Mouse (Mus musculus) CH12.LX (cell line): ENCODE measurements around the gene Galk2. TPM values are rescaled to one million over a fixed set of nuclear protein-coding genes. Genes with fewer than 3 reads are reported as not detected.

Source experiments
- DNase-seq: peaks from one replicate; pipeline ENCODE4 v3.0.0-alpha.2; 2013; ENCODE audit errors: extremely low read depth
- H3K27ac ChIP-seq: 2 replicates; pipeline ENCODE4 v1.5.1; 2012; ENCODE audit warnings: low read depth, mild to moderate bottlenecking, control low read depth, moderate library complexity; ENCODE audit not compliant: insufficient read depth
- H3K27me3 ChIP-seq: replicated peaks from 2 replicates; pipeline ENCODE3; 2012; ENCODE audit warnings: inconsistent platforms
- H3K36me3 ChIP-seq, 2 experiments: replicated peaks in 1 of 2; 2 replicates each; pipeline versions ENCODE3 to v1.6.1; 2012; ENCODE audit warnings: inconsistent platforms in 1 of 2, low read length in 1 of 2, mild to moderate bottlenecking in 1 of 2, mixed read lengths in 1 of 2, moderate library complexity in 1 of 2; ENCODE audit not compliant: control insufficient read depth in 1 of 2, insufficient read depth in 1 of 2
- H3K4me1 ChIP-seq, 2 experiments: 2 replicates each; pipeline ENCODE4 v1.6.1; 2012; ENCODE audit warnings: inconsistent platforms in 1 of 2, moderate library complexity in 1 of 2; ENCODE audit not compliant: insufficient read depth in 2 of 2, control insufficient read depth in 1 of 2
- H3K4me2 ChIP-seq: 2 replicates; pipeline ENCODE4 v1.6.1; 2012; ENCODE audit warnings: low read depth, mild to moderate bottlenecking, control low read depth; ENCODE audit not compliant: poor library complexity, insufficient read depth, severe bottlenecking
- H3K4me3 ChIP-seq, 3 experiments: fragments of 150-350 bp in 1 of 3; sonication (generic) in 1 of 3; replicated peaks in 1 of 3; 2 replicates each; pipeline versions ENCODE3 to v1.5.1; 2011 to 2012; ENCODE audit warnings: low read depth in 2 of 3, low read length in 2 of 3, mild to moderate bottlenecking in 2 of 3, moderate library complexity in 2 of 3, control low read depth in 1 of 3, improper control_type of control experiment in 1 of 3, inconsistent platforms in 1 of 3, mixed read lengths in 1 of 3; ENCODE audit not compliant: poor library complexity in 1 of 3
- H3K79me2 ChIP-seq: replicated peaks from 2 replicates; pipeline ENCODE4 v1.6.1; 2012; ENCODE audit warnings: mild to moderate bottlenecking, moderate library complexity; ENCODE audit not compliant: control insufficient read depth, poor library complexity, insufficient read depth, severe bottlenecking; ENCODE audit errors: extremely low read depth
- H3K9ac ChIP-seq: 2 replicates; pipeline ENCODE4 v1.6.1; 2012; ENCODE audit warnings: low read depth, mild to moderate bottlenecking, control low read depth, moderate library complexity; ENCODE audit not compliant: insufficient read depth
- H3K9me3 ChIP-seq: replicated peaks from 2 replicates; pipeline ENCODE3; 2012; ENCODE audit warnings: low read length, inconsistent platforms, mixed read lengths
- CHD1 ChIP-seq: IDR thresholded peaks from 2 replicates; pipeline ENCODE4 v1.6.1; 2012; ENCODE audit warnings: low read depth, low read length, improper control_type of control experiment, inconsistent platforms
- CHD2 ChIP-seq: IDR thresholded peaks from 2 replicates; pipeline ENCODE4 v1.6.1; 2011; ENCODE audit warnings: low read length, improper control_type of control experiment
- CTCF ChIP-seq, 2 experiments: IDR thresholded peaks in 1 of 2; conservative IDR thresholded peaks in 1 of 2; 2 replicates each; pipeline ENCODE4 v1.5.1; 2011 to 2012; ENCODE audit warnings: low read depth in 2 of 2, low read length in 2 of 2, improper control_type of control experiment in 1 of 2, inconsistent platforms in 1 of 2, mild to moderate bottlenecking in 1 of 2, moderate library complexity in 1 of 2
- ELF1 ChIP-seq: IDR thresholded peaks from 2 replicates; pipeline ENCODE4 v1.6.1; 2014; ENCODE audit warnings: low read depth, mild to moderate bottlenecking, inconsistent platforms, low read length, improper control_type of control experiment
- ETS1 ChIP-seq: conservative IDR thresholded peaks from 2 replicates; pipeline ENCODE4 v1.6.1; 2012; ENCODE audit warnings: low read depth, mild to moderate bottlenecking, inconsistent platforms, low read length, improper control_type of control experiment, moderate library complexity
- HCFC1 ChIP-seq: IDR thresholded peaks from 2 replicates; pipeline ENCODE4 v1.6.1; 2012; ENCODE audit warnings: low read depth, mild to moderate bottlenecking, inconsistent platforms, low read length, improper control_type of control experiment
- JUN ChIP-seq: IDR thresholded peaks from 2 replicates; pipeline ENCODE4 v1.6.1; 2011; ENCODE audit warnings: low read depth, mild to moderate bottlenecking, low read length, improper control_type of control experiment, moderate library complexity; ENCODE audit not compliant: insufficient read depth
- MAFK ChIP-seq: IDR thresholded peaks from 2 replicates; pipeline ENCODE4 v1.6.1; 2011; ENCODE audit warnings: low read length, improper control_type of control experiment; ENCODE audit not compliant: insufficient replicate concordance
- MAX ChIP-seq: IDR thresholded peaks from 2 replicates; pipeline ENCODE4 v1.6.1; 2011; ENCODE audit warnings: low read length, improper control_type of control experiment
- MEF2A ChIP-seq: IDR thresholded peaks from 2 replicates; pipeline ENCODE4 v1.6.1; 2014; ENCODE audit warnings: low read depth, mild to moderate bottlenecking, inconsistent platforms, low read length, improper control_type of control experiment, borderline replicate concordance
- MXI1 ChIP-seq: IDR thresholded peaks from 2 replicates; pipeline ENCODE4 v1.6.1; 2011; ENCODE audit warnings: mild to moderate bottlenecking, low read depth, low read length, improper control_type of control experiment
- MYC ChIP-seq: IDR thresholded peaks from 2 replicates; pipeline ENCODE4 v1.6.1; 2011; ENCODE audit warnings: low read depth, mild to moderate bottlenecking, improper control_type of control experiment, low read length
- NELFE ChIP-seq: IDR thresholded peaks from 2 replicates; pipeline ENCODE4 v1.6.1; 2011; ENCODE audit warnings: low read depth, low read length, improper control_type of control experiment
- NRF1 ChIP-seq: IDR thresholded peaks from 2 replicates; pipeline ENCODE4 v1.6.1; 2014; ENCODE audit warnings: low read depth, mild to moderate bottlenecking, inconsistent platforms, low read length, improper control_type of control experiment, moderate library complexity
- PAX5 ChIP-seq: IDR thresholded peaks from 2 replicates; pipeline ENCODE4 v1.6.1; 2012; ENCODE audit warnings: low read length, inconsistent platforms, mixed read lengths
- POLR2A ChIP-seq: IDR thresholded peaks from 2 replicates; pipeline ENCODE4 v1.6.1; 2011; ENCODE audit warnings: low read depth, mild to moderate bottlenecking, improper control_type of control experiment, low read length
- POLR2AphosphoS2 ChIP-seq: IDR thresholded peaks from 2 replicates; pipeline ENCODE4 v1.6.1; 2011; ENCODE audit warnings: low read depth, low read length, improper control_type of control experiment
- RCOR1 ChIP-seq: conservative IDR thresholded peaks from 2 replicates; pipeline ENCODE4 v1.6.1; 2012; ENCODE audit warnings: low read depth, mild to moderate bottlenecking, inconsistent platforms, low read length, improper control_type of control experiment
- SIN3A ChIP-seq: IDR thresholded peaks from 2 replicates; pipeline ENCODE4 v1.6.1; 2012; ENCODE audit warnings: low read length, improper control_type of control experiment, inconsistent platforms
- SMC3 ChIP-seq: IDR thresholded peaks from 2 replicates; pipeline ENCODE4 v1.6.1; 2011; ENCODE audit warnings: low read depth, low read length, improper control_type of control experiment
- USF1 ChIP-seq: IDR thresholded peaks from 2 replicates; pipeline ENCODE4 v1.6.1; 2014; ENCODE audit warnings: low read depth, mild to moderate bottlenecking, inconsistent platforms, low read length, improper control_type of control experiment
- ZKSCAN1 ChIP-seq: IDR thresholded peaks from 2 replicates; pipeline ENCODE4 v1.6.1; 2012; ENCODE audit warnings: low read depth, inconsistent platforms, low read length, improper control_type of control experiment, borderline replicate concordance
- ZMIZ1 ChIP-seq: IDR thresholded peaks from 2 replicates; pipeline ENCODE4 v1.6.1; 2012; ENCODE audit warnings: low read depth, mild to moderate bottlenecking, inconsistent platforms, low read length, improper control_type of control experiment
- ZNF384 ChIP-seq: IDR thresholded peaks from 2 replicates; pipeline ENCODE4 v1.6.1; 2012; ENCODE audit warnings: low read depth, low read length, improper control_type of control experiment, inconsistent platforms
- dilution Hi-C: fragments of 300-500 bp; cut with MboI; formaldehyde crosslinking; loops from 2 replicates; pipeline ENCODE4 v1.14.3; 2020; ENCODE audit warnings: low sequenced_read_pairs; ENCODE audit not compliant: extremely low pct_unique_long_range_greater_than_20kb, extremely low pct_ligation_motif_present
- in situ Hi-C: fragments of 300-500 bp; cut with MboI; formaldehyde crosslinking; loops from 3 replicates; pipeline ENCODE4 v1.14.3; 2019; ENCODE audit warnings: low sequenced_read_pairs, low pct_ligation_motif_present, low pct_unique_long_range_greater_than_20kb, mixed read lengths
- polyA plus RNA-seq: library from polyadenylated mRNA; unstranded; fragments of >175 nt; gene quantifications from 2 replicates; pipeline ENCODE4 v1.2.1, GENCODE M21; 2012; ENCODE audit warnings: low read depth; ENCODE audit not compliant: insufficient read length
- total RNA-seq, 2 experiments: library from RNA; depleted of rRNA; stranded (reverse); fragments of 300-350 nt in 1 of 2; fragments of >200 nt in 1 of 2; gene quantifications; 2 replicates each; pipeline ENCODE4 v1.2.3; 2012 to 2014

Gene Galk2
- total and polyA plus RNA-seq, 3 experiments: 36.7 to 59.9 (median 41.8) TPM

DNA sequence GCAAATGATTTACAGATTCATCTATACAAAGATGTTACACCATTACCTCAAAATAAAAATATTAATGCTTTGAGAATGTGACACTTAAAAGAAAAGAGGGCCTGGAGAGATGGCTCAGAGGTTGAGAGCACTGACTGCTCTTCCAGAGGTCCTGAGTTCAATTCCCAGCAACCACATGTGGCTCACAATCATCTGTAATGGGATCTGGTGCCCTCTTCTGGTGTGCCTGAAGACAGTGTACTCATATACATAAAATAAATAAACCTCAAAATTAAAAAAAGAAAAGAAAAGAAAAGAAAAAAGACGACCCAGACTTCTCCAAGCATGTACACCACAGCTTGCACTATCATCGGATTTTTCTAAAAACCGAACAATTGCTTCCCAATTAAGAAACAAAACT is 1.2 kb upstream of the Galk2 start:
- in situ Hi-C loops (no loop called here), dilution Hi-C loops (no loop called here)
- Histone ChIP-seq H3K4me3 (peak overlapping the region; percentile 84 to 100 (median 89)), H3K36me3 (peaks cover 0 to 6% of the 10 kb centered on the region in 2 experiments), H3K27ac (no peak overlapping the region), H3K9me3 (no peaks in the 10 kb centered on the region), H3K4me1 (peaks cover 0 to 27% of the 10 kb centered on the region in 2 experiments; a peak in 2 of 4 replicates), H3K4me2 (peak overlapping the region; percentile 44; the same call in 1 of the 2 replicates), H3K9ac (peak overlapping the region; percentile 90; the same call in 1 of the 2 replicates), H3K79me2 (peaks cover 47% of the 10 kb centered on the region), H3K27me3 (no peaks in the 10 kb centered on the region)
- DNase-seq: no peak
- TF ChIP-seq MAX (no peak), USF1 (no peak), ZKSCAN1 (no peak), JUN (no peak), CTCF (conservative IDR thresholded peaks at IDR 0.05 in 1 of 2, IDR thresholded peaks at IDR 0.05 in 1 of 2; ENCODE audit: low read depth in 2 of 2, low read length in 2 of 2) (peak in 1 of 2 experiments; percentile 18; a peak in 1 of 4 replicates), ETS1 (no peak), RCOR1 (no peak)

- Histone ChIP-seq H3K4me1 (peaks cover 5 to 28% of the 10 kb centered on the region in 2 experiments), H3K79me2 (peaks cover 8% of the 10 kb centered on the region; the same call in 1 of the 2 replicates), H3K9ac (no peak overlapping the region), H3K9me3 (no peaks in the 10 kb centered on the region), H3K27me3 (no peaks in the 10 kb centered on the region), H3K4me3 (no peak overlapping the region), H3K27ac (no peak overlapping the region), H3K4me2 (no peak overlapping the region), H3K36me3 (peaks cover 0 to 10% of the 10 kb centered on the region in 2 experiments)
- in situ Hi-C loops: no loop called here
- dilution Hi-C loops: no loop called here
- TF ChIP-seq CHD1 (no peak), PAX5 (no peak), MAFK (no peak), SMC3 (no peak), POLR2AphosphoS2 (no peak), POLR2A (no peak)
- DNase-seq: no peak
Measured at GRCm38 (mm10) chr2:125863799-125864198, 4.9 kb downstream of the Galk2 start.

DNA sequence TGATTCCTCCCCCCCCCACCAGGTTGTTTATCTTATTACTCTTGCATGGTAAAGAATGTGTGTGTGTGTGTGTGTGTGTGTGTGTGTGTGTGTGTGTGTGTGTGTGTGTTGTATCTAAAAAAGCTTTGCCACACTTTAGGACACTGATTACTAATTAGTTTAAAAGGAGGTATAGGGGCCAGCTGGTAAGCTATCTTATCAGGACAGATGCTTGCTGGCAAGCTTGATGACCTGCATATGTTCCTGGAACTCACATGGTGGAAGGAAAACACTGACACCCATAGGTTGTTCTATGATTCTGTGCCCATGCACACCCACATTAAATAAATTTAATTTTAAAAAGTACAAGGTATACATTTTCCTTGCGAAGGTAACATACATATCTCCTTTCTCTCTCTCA is 5.6 kb downstream of the Galk2 start:
- Histone ChIP-seq H3K4me1 (peaks cover 5 to 28% of the 10 kb centered on the region in 2 experiments), H3K27me3 (no peaks in the 10 kb centered on the region), H3K9me3 (no peaks in the 10 kb centered on the region), H3K79me2 (peaks cover 7% of the 10 kb centered on the region; the same call in 1 of the 2 replicates), H3K9ac (no peak overlapping the region), H3K27ac (no peak overlapping the region), H3K4me3 (no peak overlapping the region)
- in situ Hi-C loops (no loop called here), dilution Hi-C loops (no loop called here)
- DNase-seq: no peak
- TF ChIP-seq CHD1: no peak
- TF ChIP-seq NRF1: no peak
- TF ChIP-seq MYC: no peak
- TF ChIP-seq MAFK: no peak
- no peak for TF ChIP-seq RCOR1
- TF ChIP-seq MXI1: no peak
- no peak for TF ChIP-seq ELF1
- TF ChIP-seq ZNF384: no peak
- no peak for TF ChIP-seq MEF2A
- no peak for TF ChIP-seq NELFE
- TF ChIP-seq ZMIZ1: no peak
- no peak for TF ChIP-seq SIN3A
- no peak for TF ChIP-seq CHD2
- no peak for TF ChIP-seq CTCF (conservative IDR thresholded peaks at IDR 0.05 in 1 of 2, IDR thresholded peaks at IDR 0.05 in 1 of 2; ENCODE audit: low read depth in 2 of 2, low read length in 2 of 2)
- no peak for TF ChIP-seq HCFC1
- no peak for TF ChIP-seq SMC3
- TF ChIP-seq POLR2AphosphoS2: no peak
- TF ChIP-seq, all 38 proteins: peak for 0
- Histone ChIP-seq H3K4me2 (no peak overlapping the region), H3K36me3 (peaks cover 0 to 14% of the 10 kb centered on the region in 2 experiments)
